Mouse (Mus musculus): ENCODE results near the gene Hoxa9.

DNA sequence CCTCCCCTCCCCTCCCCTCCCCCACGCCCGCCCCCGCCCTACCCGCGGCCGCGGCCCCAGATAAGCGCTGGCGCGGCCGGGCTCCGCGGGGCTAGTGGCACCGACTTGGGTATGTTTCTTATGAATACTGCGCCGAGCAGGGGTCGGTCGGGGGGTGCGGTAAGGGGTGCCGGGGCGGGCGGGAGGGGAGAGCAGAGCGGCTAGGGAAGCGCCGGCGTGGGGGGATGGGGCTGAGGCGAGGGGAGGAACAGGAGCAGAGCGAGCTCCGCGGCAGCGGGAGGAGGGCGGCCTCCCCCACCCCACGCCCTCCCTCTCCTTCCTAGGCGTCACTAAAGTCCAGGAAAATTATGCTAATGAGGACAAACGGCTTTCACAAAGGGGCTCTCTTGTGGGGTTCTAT lies 55.0 kb downstream of the Hoxa9 start:
- TF ChIP-seq CTCF (IDR thresholded peaks at IDR 0.05; ENCODE audit: insufficient read depth, low read depth, low read length) = no peak
- TF ChIP-seq POLR2A (IDR thresholded peaks at IDR 0.05; ENCODE audit: insufficient read depth, low read depth, low read length) = no peak

All from olfactory bulb, adult 2 months (tissue).